9 mouse cellular contexts compared by ENCODE assay signal in genomic region chr10:95143446-95144114, GRCm38 (mm10).
A peak's percentile ranks its signal among the peaks of the same experiment; 100 is the strongest.
DNase-seq lines count a peak whose midpoint lies in the region; ATAC-seq lines count a peak whose summit lies in the region.
"Had no signal": no experiment of that assay in that cellular context is flagged by ENCODE, and none has a peak within 500 bp of the region (broad histone marks: within the 10 kb centered on the region; RNA-seq: fewer than 3 reads in every experiment).

No protein-coding gene starts in this region.

- no peak overlapping the region for H3K9ac ChIP-seq in hindbrain, embryonic 12.5 days
- H3K9ac ChIP-seq in midbrain, embryonic 13.5 days (replicated peaks), result no peak overlapping the region
- H3K9ac ChIP-seq: liver, embryonic 13.5 days had no signal

- H3K4me3 ChIP-seq in heart, embryonic 10.5 days, result no peak overlapping the region
- H3K4me3 ChIP-seq in hindbrain, embryonic 12.5 days, result no peak overlapping the region
- H3K4me3 ChIP-seq in midbrain, embryonic 13.5 days (replicated peaks), result no peak overlapping the region
- H3K4me3 ChIP-seq: liver, embryonic 13.5 days had no signal

- peak; percentile 36 for ATAC-seq in hindbrain, embryonic 12.5 days (ENCODE audit: low FRiP score)
- ATAC-seq in midbrain, embryonic 13.5 days, result no peak
- no peak for ATAC-seq in cerebellum, adult (ENCODE audit: insufficient number of reproducible peaks, low FRiP score, low TSS enrichment)

- H3K4me1 ChIP-seq in heart, embryonic 10.5 days, result peaks cover 64% of the 10 kb centered on the region
- H3K4me1 ChIP-seq in hindbrain, embryonic 12.5 days, result peaks cover 43% of the 10 kb centered on the region
- H3K4me1 ChIP-seq in midbrain, embryonic 13.5 days (replicated peaks), result peaks cover 47% of the 10 kb centered on the region

- H3K27me3 ChIP-seq in heart, embryonic 10.5 days (ENCODE audit: insufficient read depth, poor library complexity, severe bottlenecking), result no peaks in the 10 kb centered on the region
- no peaks in the 10 kb centered on the region for H3K27me3 ChIP-seq in hindbrain, embryonic 12.5 days
- H3K27me3 ChIP-seq in midbrain, embryonic 13.5 days, result no peaks in the 10 kb centered on the region
- H3K27me3 ChIP-seq: liver, embryonic 13.5 days had no signal

- WGBS in heart, embryonic 10.5 days, result 17% methylated on average over 2 of the region's 2 CpGs
- 3% methylated on average over 2 of the region's 2 CpGs for WGBS in hindbrain, embryonic 12.5 days
- 3% methylated on average over 2 of the region's 2 CpGs for WGBS in midbrain, embryonic 13.5 days

- no peaks in the 10 kb centered on the region for H3K9me3 ChIP-seq in heart, embryonic 10.5 days
- H3K9me3 ChIP-seq in hindbrain, embryonic 12.5 days (replicated peaks), result no peaks in the 10 kb centered on the region
- H3K9me3 ChIP-seq in midbrain, embryonic 13.5 days, result no peaks in the 10 kb centered on the region
- H3K9me3 ChIP-seq: liver, embryonic 13.5 days had no signal

- peak overlapping the region; percentile 88 for H3K27ac ChIP-seq in heart, embryonic 10.5 days
- peak overlapping the region; percentile 80 for H3K27ac ChIP-seq in hindbrain, embryonic 12.5 days
- H3K27ac ChIP-seq in midbrain, embryonic 13.5 days, result peak overlapping the region; percentile 70
- H3K27ac ChIP-seq: liver, embryonic 13.5 days had no signal

- peak overlapping the region; percentile 14; the same call in 1 of the 2 replicates for H3K4me2 ChIP-seq in hindbrain, embryonic 12.5 days (replicated peaks)
- H3K4me2 ChIP-seq in midbrain, embryonic 13.5 days (replicated peaks), result no peak overlapping the region
- H3K4me2 ChIP-seq: liver, embryonic 13.5 days had no signal

- no peak for DNase-seq in heart, embryonic 10.5 days (ENCODE audit: low spot score)
- no peak for DNase-seq in heart, postnatal 36 days
- DNase-seq in embryo, embryonic 11 days, result peak; percentile 34
- no peak for DNase-seq in adrenal gland, postnatal 14 days
- DNase-seq in left cerebral cortex, adult 9 months (ENCODE audit: low spot score in 2 of 2), result no peak
- DNase-seq: liver, embryonic 13.5 days had no signal

- H3K36me3 ChIP-seq in heart, embryonic 10.5 days, result no peaks in the 10 kb centered on the region
- no peaks in the 10 kb centered on the region for H3K36me3 ChIP-seq in hindbrain, embryonic 12.5 days
- H3K36me3 ChIP-seq in midbrain, embryonic 13.5 days, result no peaks in the 10 kb centered on the region
- H3K36me3 ChIP-seq: liver, embryonic 13.5 days had no signal

- intact Hi-C loops in heart, postnatal 36 days (cut with DNase I), result loop anchor here (2.0 to 5.0 kb wide), 5 partner anchors 41 to 273 kb away; partner anchors contain the start of gene Socs2
